Comparison of ENCODE assay signal across 8 mouse cellular contexts in the genomic region with DNA sequence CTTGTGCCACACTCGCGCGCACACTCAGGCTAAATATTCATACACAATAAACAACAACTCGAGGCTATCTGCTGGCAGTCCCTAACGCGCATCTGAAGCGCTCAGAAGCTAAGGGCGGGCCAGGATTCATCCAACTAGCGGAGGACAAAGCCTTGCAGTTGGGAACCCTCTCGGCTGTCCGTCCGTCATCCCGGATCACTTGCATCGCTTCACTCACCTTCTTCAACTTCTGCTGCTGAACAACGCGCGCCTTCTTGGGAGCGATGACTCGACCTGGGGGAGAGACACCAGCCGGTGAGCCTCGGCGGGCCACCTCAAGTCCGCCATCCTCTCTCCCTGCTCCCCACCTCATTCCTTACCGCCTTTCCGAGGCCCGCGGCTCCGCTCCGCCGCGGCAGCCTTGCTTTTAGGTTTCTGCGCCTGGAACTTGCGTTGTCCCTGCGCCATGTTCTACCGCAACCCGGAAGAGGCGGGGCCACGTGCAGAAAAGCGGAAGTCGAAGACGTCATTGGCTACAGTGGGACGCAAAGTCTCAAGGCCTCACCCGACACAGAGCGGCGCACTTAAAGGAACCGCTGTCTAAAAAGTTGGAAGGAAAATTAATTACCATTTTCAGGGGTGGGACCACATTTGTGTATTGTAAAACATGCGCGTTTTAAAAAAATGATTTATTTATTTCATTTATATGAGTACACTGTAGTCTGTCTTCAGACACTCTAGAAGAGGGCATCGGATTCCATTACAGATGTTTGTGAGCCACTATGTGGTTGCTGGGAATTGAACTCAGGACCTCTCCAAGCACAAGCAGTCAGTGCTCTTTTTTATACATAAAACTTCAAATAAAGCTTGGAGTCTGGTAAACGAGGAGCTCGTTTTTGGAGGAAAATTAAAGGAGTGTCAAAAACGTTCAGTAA. TPM values are rescaled to one million over a fixed set of nuclear protein-coding genes. Genes with fewer than 3 reads are reported as not detected.
DNase-seq lines count a peak whose midpoint lies in the region; ATAC-seq and TF ChIP-seq lines count a peak whose summit lies in the region.

A gene (minus strand): TSS at position 463 of the 914 bp plus-strand sequence.

- H3K4me1 ChIP-seq in forebrain, embryonic 10.5 days = peaks cover 14% of the 10 kb centered on the region; the same call in 1 of the 2 replicates
- peaks cover 5% of the 10 kb centered on the region for H3K4me1 ChIP-seq in heart, embryonic 15.5 days (replicated peaks)
- peaks cover 0 to 5% of the 10 kb centered on the region in 2 experiments; a peak in 1 of 4 replicates for H3K4me1 ChIP-seq in liver, embryonic 14.5 days (replicated peaks; ENCODE audit: control insufficient read depth in 2 of 2, insufficient read depth in 2 of 2, low read length in 1 of 2)
- no peaks in the 10 kb centered on the region for H3K4me1 ChIP-seq in neural tube, embryonic 11.5 days (ENCODE audit: control insufficient read depth, insufficient read depth, low read length)
- H3K4me1 ChIP-seq in stomach, postnatal 0 days (replicated peaks; ENCODE audit: control insufficient read depth, insufficient read depth) = no peaks in the 10 kb centered on the region

- peaks cover 83% of the 10 kb centered on the region for H3K36me3 ChIP-seq in forebrain, embryonic 10.5 days (replicated peaks)
- peaks cover 71% of the 10 kb centered on the region for H3K36me3 ChIP-seq in heart, embryonic 15.5 days
- peaks cover 21% of the 10 kb centered on the region for H3K36me3 ChIP-seq in liver, embryonic 14.5 days (replicated peaks; ENCODE audit: control insufficient read depth, insufficient read depth, low read depth)
- peaks cover 22% of the 10 kb centered on the region for H3K36me3 ChIP-seq in neural tube, embryonic 11.5 days (ENCODE audit: control insufficient read depth, insufficient read depth, low read length)
- H3K36me3 ChIP-seq in stomach, postnatal 0 days (ENCODE audit: control insufficient read depth, insufficient read depth, low read length) = peaks cover 23% of the 10 kb centered on the region

- peak within 1 kb of the TSS; percentile 64 for H3K4me2 ChIP-seq in heart, embryonic 15.5 days
- H3K4me2 ChIP-seq in liver, embryonic 14.5 days (ENCODE audit: low read depth) = peak within 1 kb of the TSS; percentile 85
- H3K4me2 ChIP-seq in neural tube, embryonic 11.5 days (ENCODE audit: low read depth) = peak within 1 kb of the TSS; percentile 69
- H3K4me2 ChIP-seq in stomach, postnatal 0 days (replicated peaks; ENCODE audit: low read depth) = peak within 1 kb of the TSS; percentile 74

- peak; percentile 81 for DNase-seq in c-Kit-negative CD71-positive TER-119-positive erythroid progenitor cells, embryonic 14.5 days (ENCODE audit: low read depth, low spot score)
- peak; percentile 91 for DNase-seq in forebrain, embryonic 10.5 days (ENCODE audit: extremely low spot score, low spot score)
- DNase-seq in kidney, postnatal 25 days = peak; percentile 91 to 95
- DNase-seq in liver, embryonic 14.5 days (ENCODE audit: low read depth in 3 of 3, low spot score in 3 of 3) = peak; percentile 87 to 89 (median 88)
- DNase-seq in neural tube, embryonic 11.5 days (ENCODE audit: low spot score) = peak; percentile 91
- DNase-seq in stomach, postnatal 0 days (ENCODE audit: low spot score) = peak; percentile 92

- no peak for TF ChIP-seq EP300 in liver, embryonic 14.5 days (IDR thresholded peaks at IDR 0.05; ENCODE audit: low read depth)
- no peak for TF ChIP-seq EP300 in stomach, postnatal 0 days (optimal IDR thresholded peaks at IDR 0.05)

- peak; percentile 100 for ATAC-seq in CD4-positive, CD25-positive, alpha-beta regulatory T cell, adult 4 months
- peak; percentile 90 for ATAC-seq in heart, embryonic 15.5 days (replicated peaks; ENCODE audit: insufficient number of reproducible peaks, insufficient read depth, low FRiP score, low read depth)
- peak; percentile 92 for ATAC-seq in liver, embryonic 14.5 days (ENCODE audit: insufficient read depth)
- peak; percentile 92 for ATAC-seq in neural tube, embryonic 11.5 days (ENCODE audit: insufficient read depth, low FRiP score, low TSS enrichment)
- ATAC-seq in stomach, postnatal 0 days (ENCODE audit: low FRiP score, low TSS enrichment) = peak; percentile 92

- peak within 1 kb of the TSS; percentile 94 for H3K4me3 ChIP-seq in forebrain, embryonic 10.5 days
- peak within 1 kb of the TSS; percentile 88 for H3K4me3 ChIP-seq in heart, embryonic 15.5 days
- H3K4me3 ChIP-seq in liver, embryonic 14.5 days (ENCODE audit: insufficient read depth in 1 of 2, low read depth in 2 of 2, low read length in 2 of 2) = peak within 1 kb of the TSS; percentile 76 to 91
- H3K4me3 ChIP-seq in neural tube, embryonic 11.5 days (ENCODE audit: low read depth, low read length) = peak within 1 kb of the TSS; percentile 83
- H3K4me3 ChIP-seq in stomach, postnatal 0 days (ENCODE audit: low read depth, low read length) = peak within 1 kb of the TSS; percentile 93

- H3K9ac ChIP-seq in heart, embryonic 15.5 days = peak within 1 kb of the TSS; percentile 85
- peak within 1 kb of the TSS; percentile 69 for H3K9ac ChIP-seq in liver, embryonic 14.5 days (replicated peaks)
- H3K9ac ChIP-seq in neural tube, embryonic 11.5 days (ENCODE audit: low read length) = peak within 1 kb of the TSS; percentile 78
- H3K9ac ChIP-seq in stomach, postnatal 0 days (ENCODE audit: low read length) = peak within 1 kb of the TSS; percentile 89

- H3K27ac ChIP-seq in forebrain, embryonic 10.5 days = peak within 1 kb of the TSS; percentile 88
- peak within 1 kb of the TSS; percentile 83 for H3K27ac ChIP-seq in heart, embryonic 15.5 days
- H3K27ac ChIP-seq in liver, embryonic 14.5 days = peak within 1 kb of the TSS; percentile 76
- no peak within 1 kb of the TSS for H3K27ac ChIP-seq in neural tube, embryonic 11.5 days (ENCODE audit: low read depth, low read length)
- peak within 1 kb of the TSS; percentile 91 for H3K27ac ChIP-seq in stomach, postnatal 0 days (replicated peaks)

- no peaks in the 10 kb centered on the region for H3K9me3 ChIP-seq in forebrain, embryonic 10.5 days
- no peaks in the 10 kb centered on the region for H3K9me3 ChIP-seq in heart, embryonic 15.5 days (replicated peaks)
- H3K9me3 ChIP-seq in liver, embryonic 14.5 days (ENCODE audit: control insufficient read depth, low read length) = no peaks in the 10 kb centered on the region
- H3K9me3 ChIP-seq in neural tube, embryonic 11.5 days (ENCODE audit: control insufficient read depth, low read length) = no peaks in the 10 kb centered on the region
- H3K9me3 ChIP-seq in stomach, postnatal 0 days (ENCODE audit: control insufficient read depth, low read length) = no peaks in the 10 kb centered on the region

- H3K27me3 ChIP-seq in forebrain, embryonic 10.5 days (ENCODE audit: poor library complexity, severe bottlenecking) = no peaks in the 10 kb centered on the region
- H3K27me3 ChIP-seq in heart, embryonic 15.5 days = no peaks in the 10 kb centered on the region
- H3K27me3 ChIP-seq in liver, embryonic 14.5 days (ENCODE audit: control insufficient read depth, insufficient read depth, low read length) = no peaks in the 10 kb centered on the region
- H3K27me3 ChIP-seq in neural tube, embryonic 11.5 days (ENCODE audit: control insufficient read depth, insufficient read depth, low read length) = no peaks in the 10 kb centered on the region
- no peaks in the 10 kb centered on the region for H3K27me3 ChIP-seq in stomach, postnatal 0 days (ENCODE audit: control insufficient read depth, insufficient read depth, low read length)

- TF ChIP-seq CTCF in liver, embryonic 14.5 days (IDR thresholded peaks at IDR 0.05; ENCODE audit: low read depth) = no peak
- peak; percentile 29; the same call in 1 of the 2 replicates for TF ChIP-seq CTCF in stomach, postnatal 0 days (IDR thresholded peaks at IDR 0.05; ENCODE audit: low read depth)

- WGBS in forebrain, embryonic 10.5 days = 4% methylated on average over 52 of the region's 52 CpGs
- 3% methylated on average over 52 of the region's 52 CpGs for WGBS in heart, embryonic 15.5 days
- 3% methylated on average over 52 of the region's 52 CpGs for WGBS in liver, embryonic 14.5 days (ENCODE audit: insufficient replicate concordance)
- WGBS in neural tube, embryonic 11.5 days = 4% methylated on average over 52 of the region's 52 CpGs
- 3% methylated on average over 52 of the region's 52 CpGs for WGBS in stomach, postnatal 0 days

RNA-seq across cellular contexts. Expression of the gene that starts here (rescaled TPM):
- 100 to 1,000 TPM; 365 to 370 TPM for polyA plus RNA-seq in CD4-positive, CD25-positive, alpha-beta regulatory T cell, adult 4 months (2017; shearing (Covaris generic))
- polyA plus RNA-seq in forebrain, embryonic 10.5 days (2016; fragmentation: Nextera tagmentation; extraction: Ambion mirVana) = 386 and 390 TPM in 2 replicates
- polyA plus RNA-seq in heart, embryonic 15.5 days (2015; fragmentation: Nextera tagmentation; extraction: Ambion mirVana) = 290 and 291 TPM in 2 replicates
- 95.7 and 127 TPM in 2 replicates for polyA plus RNA-seq in liver, embryonic 14.5 days (2012; rRNA removed)
- 261 and 262 TPM in 2 replicates for polyA plus RNA-seq in liver, embryonic 14.5 days (2014; fragmentation: Nextera tagmentation; extraction: Ambion mirVana)
- polyA plus RNA-seq in neural tube, embryonic 11.5 days (2014; fragmentation: Nextera tagmentation; extraction: Ambion mirVana) = 301 and 323 TPM in 2 replicates
- 299 and 309 TPM in 2 replicates for polyA plus RNA-seq in stomach, postnatal 0 days (2015; fragmentation: Nextera tagmentation; extraction: Ambion mirVana)
